Mouse (Mus musculus) v-Abl transformed pro-B cells (cell line): ENCODE measurements at regions not wholly inside any gene's neighbourhood (a gene's known extent, or its start where the extent isn't known, plus 50 kb on each side); places are given as distances from the start of the nearest gene placed in this dataset.

Experiments used
- in situ Hi-C, 2 experiments: fragments of 400-800 bp; cut with MboI; formaldehyde crosslinking; loops; one replicate each; pipeline ENCODE4 v1.15.1; 2025; ENCODE audit not compliant: unreplicated experiment in 2 of 2

DNA sequence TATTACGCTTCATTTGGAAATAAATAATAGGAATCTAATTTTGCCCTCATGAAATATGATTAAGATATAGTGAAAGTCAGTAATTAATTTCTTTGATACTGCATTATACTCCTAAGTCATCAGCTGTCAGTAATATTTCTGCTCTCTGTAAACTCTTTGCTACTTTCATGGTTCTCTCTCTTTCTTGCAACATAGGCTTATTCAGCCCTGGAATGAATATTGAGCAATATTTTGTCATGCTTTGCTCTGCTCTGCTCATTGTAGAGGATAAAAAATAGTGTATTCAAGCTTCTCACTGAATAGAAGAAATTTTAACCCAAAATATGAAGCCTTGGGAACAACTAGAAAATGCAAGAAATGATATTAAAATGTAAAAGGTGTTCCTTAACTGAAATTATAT, 306.1 kb upstream of the C030005K15Rik start:
- in situ Hi-C loops, result no loop called here

DNA sequence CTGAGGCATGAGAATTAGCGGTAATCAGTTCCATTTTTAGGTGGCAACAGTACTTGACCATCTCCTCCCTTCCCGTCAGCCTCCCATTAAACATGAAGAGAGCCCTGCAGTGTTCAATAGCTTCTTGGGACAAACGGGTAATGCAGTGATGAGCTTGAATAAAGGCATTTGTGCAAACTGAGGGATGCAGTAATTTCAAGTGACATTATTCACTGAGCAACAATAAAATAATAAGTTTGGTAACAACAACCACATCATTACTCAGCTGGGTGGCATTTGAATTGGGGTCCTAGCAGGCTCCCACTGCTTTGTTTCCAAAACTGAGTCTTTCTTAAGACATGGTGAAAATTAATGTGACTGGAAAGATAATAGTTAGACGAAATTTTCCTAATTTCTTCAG, 315.2 kb upstream of the C030005K15Rik start:
- in situ Hi-C loops, result no loop called here

DNA sequence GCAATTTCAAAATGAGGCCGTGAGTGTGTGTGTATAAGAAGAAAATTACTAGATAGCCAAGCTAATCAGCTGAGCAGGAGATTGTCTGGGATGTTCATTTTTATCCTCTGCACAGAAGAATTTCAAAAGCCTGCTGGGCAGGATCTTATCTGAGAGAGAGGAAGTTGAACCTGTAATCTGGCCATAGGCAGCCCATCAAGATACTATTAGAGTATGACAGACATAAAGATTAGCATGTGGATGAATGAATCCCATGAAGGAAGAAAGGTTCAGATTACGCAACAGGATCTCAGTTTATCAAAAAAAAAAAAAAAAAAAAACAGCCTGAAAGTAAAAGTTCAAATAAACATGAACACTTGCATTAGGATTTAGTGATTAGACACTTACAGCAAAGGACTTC, 317.3 kb upstream of the C030005K15Rik start:
- in situ Hi-C loops, result no loop called here

DNA sequence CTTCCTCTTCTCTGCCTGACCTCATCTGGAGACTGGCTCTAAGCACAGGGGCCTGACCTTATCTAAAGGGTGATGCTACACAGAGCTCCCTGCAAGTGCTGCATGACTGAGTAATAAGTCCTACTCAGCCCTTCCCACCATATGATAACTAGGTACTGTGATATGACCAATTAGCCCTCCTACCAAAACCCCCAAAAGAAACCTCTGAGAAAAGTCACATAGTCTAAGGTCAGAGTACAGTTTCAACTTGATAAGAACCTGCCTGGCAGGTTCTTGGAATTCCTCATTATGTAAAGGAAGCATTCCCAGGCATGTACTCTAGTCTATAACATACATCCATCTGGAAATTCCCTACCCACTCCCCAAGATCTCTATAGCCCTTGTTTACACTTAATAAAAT, 318.0 kb upstream of the C030005K15Rik start:
- in situ Hi-C loops, result no loop called here

DNA sequence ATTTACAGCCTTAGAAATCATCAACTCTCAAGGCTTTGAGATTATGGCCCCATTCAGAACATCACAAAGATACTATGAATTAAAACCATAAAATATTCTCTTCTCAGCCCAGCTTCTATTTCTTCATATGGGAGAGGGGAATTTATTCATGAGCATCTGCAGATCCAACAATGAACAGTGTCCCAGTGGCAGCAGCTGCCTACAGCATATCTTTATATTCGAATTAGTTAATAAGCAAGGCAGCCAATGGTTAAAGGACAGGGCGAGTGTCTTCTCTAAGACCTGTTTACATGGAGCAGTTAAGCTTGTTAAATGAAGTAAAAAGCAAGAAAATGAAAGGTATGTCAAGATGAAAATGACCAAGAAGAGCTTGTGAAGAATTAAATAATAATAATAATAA, 346.9 kb upstream of the C030005K15Rik start:
- in situ Hi-C loops, result no loop called here

DNA sequence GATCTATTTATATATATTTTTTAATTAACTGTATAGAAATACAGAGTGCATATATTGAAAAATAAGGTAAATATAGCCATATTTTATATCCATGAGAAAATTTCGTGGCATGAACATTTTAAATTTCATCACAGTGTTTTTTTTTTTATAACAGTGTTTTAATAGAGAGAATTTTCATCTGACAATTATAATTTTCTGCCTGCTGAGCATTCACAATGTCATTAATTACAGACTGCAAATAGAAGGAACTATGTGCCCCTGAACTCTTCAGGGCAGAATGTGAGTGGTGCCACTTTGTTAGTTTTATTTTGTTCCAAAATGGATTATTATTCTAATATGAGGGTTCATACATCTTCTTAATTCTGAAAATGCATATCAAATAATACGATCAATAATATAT, 358.3 kb upstream of the C030005K15Rik start:
- in situ Hi-C loops, result no loop called here

DNA sequence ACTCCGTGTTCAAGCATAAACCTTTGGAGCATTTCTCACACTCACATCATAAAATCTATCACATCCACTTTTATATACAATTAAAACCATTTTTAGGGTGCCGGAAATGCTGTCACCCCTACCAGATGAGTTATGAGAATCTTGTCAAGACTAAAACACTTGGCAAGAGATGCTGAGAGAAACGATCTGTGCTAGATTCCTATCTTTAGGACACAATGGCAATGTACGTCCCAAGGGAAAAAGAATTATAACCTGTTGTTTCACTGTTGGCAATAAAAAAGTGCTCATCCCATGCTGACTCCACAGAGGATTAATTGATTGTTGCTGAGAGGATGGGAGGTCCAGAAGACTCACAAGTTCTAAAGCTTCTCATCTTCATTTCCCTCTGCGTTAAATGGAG, 389.7 kb upstream of the C030005K15Rik start:
- in situ Hi-C loops, result no loop called here

DNA sequence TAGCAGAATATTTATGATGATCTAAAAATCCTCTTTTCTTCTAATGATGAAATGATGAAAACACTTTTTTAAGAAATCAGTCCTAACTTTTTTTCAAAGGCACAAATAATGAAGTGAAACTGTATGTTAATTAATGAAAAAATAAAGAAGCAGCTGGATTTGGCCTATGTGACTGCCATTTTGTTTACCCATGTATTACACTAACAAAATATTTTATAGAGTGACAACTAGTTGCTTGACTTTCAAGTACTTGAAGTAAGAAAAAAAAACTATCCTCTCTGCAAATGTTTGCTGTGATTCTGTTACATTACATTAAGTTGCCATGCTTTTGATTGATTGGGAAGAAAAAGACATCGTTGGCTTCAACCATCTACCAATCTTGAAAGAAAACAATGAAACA, 399.2 kb upstream of the C030005K15Rik start:
- in situ Hi-C loops, result no loop called here

DNA sequence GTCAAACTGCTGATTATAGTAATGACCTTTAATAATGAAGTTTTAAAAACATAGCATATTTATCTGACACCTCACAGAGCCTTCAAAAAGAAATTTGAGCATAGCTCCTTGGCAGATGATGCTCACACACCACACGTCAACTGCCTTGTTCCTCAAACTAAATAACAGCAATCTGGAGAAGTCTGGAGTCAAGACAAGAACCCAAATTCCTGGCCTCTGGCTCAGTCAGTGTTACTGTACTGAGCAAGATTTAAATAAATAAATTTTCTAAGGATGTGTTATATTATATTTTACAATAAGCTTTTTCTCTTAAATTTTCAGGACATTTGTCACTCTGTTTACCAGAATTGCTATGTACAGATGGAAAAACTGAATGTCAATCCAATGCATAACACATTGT, 408.5 kb upstream of the C030005K15Rik start:
- in situ Hi-C loops, result no loop called here

DNA sequence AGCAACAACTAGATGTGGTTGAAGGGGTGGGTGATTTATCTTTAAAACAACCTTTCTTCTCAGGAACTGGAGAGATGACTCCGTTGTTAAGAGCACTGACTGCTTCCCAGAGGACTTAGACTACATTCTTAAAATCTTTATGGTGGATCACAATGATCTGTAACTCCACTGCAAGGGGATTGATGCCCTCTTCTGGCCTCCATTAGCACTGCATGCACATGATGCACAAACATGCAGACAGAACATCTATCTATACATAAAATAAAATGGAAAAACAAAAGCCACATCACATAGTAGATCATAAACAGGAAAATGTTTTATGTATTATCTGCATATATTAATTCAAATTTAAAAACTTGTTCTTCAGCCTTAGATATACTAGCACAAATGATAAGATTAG, 419.2 kb upstream of the C030005K15Rik start:
- in situ Hi-C loops, result no loop called here

DNA sequence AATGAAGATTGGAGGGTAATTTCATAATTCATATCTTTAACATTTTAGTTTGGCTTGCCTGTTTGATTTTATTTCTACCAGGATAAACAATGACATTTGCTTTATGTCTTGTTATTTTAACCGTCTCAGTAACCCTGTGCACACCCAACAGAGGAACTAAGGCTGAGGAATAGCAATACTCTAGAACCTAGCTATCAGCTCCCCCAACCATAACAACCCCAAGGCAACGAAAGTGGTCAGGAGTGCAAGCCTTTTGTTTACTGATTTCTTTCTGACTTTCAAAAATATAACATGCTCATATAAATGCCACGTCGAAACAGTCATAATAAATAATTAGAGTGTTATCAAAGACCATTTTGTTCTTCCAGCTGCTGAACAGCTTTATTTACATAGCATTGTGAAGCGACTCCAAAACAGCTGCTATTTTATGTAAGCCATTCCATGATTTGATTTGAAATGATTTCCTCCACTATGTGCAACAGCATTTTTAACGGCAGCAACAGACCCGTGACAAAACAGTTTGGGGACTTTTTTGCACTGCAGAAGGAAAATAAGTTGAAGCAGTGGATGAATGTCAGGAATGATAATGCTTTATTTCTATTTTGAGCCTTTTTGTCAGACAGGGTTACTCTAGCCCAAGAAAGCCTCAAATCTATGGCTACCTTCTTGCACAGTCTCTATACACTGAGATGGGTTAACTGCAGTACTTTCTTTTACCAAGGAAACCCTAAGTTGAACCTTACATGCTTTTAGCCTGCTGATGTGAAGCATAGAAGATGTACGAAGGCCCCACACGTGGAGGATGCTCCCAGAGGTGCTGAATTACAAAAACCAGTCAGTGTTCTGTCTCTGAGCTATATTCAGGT, 420.7 kb upstream of the C030005K15Rik start:
- in situ Hi-C loops, result no loop called here

DNA sequence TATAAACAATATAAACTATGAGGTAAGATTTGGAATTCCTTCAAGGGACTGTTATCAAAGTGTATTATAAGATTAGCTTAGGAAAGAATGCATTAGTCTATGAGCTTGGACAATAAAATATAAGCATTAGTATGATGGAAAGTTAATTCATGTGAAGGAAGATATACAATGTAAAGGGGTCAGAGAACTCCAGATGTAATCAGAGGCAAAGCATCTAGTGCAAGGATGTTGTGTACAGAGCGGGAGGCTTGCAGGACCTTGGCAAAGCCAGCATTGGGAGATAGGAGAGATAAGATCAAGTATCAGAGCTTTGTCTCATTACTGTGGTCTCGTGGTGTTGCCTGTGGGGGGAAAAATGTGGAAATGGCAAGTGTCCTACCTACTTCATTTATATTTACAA, 429.4 kb upstream of the C030005K15Rik start:
- in situ Hi-C loops, result no loop called here

DNA sequence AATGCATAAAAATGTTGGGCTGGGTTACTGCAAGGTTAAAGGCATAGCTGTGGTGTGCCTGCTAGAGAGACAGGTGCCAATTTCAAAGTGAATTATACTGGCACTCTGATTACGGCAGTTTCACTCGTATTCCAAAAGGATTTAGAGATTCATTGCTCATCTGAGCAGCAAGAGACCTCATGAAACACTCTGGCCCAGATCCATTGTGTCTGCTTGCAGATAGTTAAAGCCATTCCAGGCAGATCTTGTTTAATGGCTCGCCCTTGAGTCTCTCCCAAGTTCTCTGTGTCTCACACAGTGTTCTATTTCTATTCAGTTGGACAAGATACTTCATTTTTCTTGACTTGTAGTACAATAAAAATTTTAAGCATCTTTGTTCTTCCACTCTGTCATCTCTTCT, 459.1 kb upstream of the C030005K15Rik start:
- in situ Hi-C loops, result no loop called here

DNA sequence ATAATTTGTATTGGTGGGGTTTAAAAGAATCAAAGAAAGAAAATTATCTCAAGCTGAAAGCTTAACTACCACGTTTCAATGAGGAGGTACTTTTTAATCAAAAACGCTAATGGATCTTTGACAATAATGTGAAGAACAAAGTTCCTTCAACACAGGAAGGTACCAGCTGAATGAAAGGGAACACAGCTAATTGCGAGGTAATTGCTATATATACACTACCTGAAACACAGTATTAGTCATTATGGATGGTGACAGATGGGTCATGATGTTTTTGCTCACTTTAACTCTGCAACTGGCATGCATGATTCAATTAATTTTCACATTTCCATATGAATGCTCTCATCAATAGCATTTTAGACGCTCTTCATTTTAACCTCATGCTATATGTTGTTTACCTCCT, 470.3 kb upstream of the C030005K15Rik start:
- in situ Hi-C loops, result no loop called here

DNA sequence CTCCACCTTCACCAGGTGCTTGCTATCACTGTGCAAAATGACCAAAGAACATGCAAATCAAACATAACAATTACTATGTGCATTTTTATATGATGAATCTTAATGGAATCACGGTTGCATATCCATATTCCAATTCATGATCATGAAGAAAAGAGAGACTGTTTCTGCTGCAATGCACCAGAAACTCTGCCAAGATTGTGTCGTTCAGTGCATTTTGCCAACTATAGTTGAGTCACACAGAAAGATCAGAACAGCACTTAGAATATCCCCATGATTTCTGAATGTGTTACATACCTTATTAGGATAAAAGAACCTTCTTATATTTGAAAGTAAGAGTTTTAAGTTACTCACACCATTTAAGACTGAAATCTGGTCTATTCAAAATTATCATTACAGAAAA, 483.7 kb upstream of the C030005K15Rik start:
- in situ Hi-C loops, result no loop called here

DNA sequence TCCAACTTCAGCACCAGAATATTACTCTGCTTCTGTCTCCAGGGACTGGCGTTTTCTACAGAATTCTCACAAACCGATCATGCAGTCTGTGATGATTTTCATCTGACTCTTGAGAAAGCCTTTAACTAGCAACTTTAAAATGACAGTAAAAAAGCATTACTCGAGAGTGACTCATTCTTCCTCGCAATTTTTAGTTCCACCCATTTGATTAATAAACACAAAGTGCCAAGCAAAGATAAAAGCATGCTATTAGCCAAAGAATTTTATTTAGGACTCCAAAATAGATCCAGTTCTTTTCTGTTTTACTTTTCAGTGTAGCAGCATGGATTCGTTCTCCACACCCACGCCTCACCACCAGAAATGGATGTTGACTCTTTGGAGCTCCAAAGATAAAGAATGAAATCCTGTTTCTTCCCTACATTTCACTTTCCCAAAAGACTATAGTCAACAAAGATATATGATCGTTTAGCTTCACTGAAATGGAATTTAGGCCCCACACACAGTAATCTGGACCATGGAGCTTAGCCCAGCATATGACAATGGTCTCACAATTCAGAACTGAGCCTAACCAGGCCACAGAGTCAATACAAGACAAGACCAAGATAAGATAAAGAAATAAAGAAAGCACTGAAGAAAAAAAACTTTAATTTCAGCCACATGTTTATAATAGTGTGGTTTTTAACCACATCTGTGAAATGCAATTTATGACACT, 486.5 kb upstream of the C030005K15Rik start:
- in situ Hi-C loops, result no loop called here

DNA sequence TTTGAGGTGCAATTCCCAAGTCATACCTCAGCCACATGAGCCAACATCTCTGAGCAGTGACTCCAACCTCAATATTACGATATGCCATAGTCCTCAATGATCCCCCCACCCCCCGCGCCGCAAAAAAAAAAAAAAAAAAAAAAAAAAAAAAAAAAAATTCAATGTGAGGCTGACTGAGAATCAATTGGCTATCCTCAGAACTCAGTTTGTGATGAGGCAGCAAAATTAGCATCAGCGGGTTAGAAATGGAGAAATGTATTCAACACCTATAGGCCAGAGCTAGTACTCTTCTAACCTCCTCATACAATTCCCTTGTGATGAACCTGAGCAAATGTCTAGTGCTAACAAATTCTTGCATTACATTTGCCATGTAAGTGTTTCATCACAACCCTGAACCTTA, 504.5 kb upstream of the C030005K15Rik start:
- in situ Hi-C loops, result no loop called here

DNA sequence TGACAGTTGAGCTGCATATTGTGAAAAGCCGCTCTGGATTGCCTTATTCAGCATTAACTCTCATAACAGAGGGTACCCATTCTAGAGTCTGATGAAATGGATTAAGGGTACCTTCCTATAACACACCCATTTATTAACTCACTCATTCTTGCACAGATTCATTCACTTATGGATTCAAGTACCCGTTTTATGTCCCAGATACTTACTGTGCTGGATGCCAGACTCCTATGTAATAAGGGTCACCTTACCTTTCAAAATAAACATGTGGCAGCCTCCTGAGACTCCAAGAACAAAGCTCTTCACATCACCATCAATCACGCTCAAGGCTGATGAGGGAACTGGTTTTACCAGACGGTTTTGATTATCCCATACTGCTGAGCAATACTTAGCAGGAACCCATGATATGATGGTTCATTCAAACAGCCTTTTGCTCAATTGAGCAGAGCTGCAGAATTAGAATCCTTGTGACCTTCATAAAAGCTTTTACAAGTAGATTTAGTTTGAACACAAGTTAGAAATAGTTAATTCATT, 505.2 kb upstream of the C030005K15Rik start:
- in situ Hi-C loops, result no loop called here

DNA sequence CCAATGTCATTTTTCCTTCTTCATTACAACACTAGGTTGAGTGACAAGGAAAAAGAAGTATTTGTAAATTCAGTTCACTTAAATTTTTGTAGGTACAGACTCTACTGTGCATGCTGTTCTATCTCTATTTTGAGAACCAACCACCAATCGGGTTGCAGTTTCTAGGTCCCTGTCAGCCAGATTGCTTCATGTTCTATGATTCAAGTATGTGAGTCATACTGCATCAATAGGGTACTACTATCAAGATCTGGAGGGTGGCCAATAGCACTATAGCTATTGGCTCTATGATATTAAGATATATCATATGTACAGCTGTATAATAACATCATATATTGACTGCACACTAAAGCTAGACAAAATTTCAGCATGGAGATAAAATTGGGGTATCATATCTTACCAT, 521.8 kb upstream of the C030005K15Rik start:
- in situ Hi-C loops, result no loop called here

DNA sequence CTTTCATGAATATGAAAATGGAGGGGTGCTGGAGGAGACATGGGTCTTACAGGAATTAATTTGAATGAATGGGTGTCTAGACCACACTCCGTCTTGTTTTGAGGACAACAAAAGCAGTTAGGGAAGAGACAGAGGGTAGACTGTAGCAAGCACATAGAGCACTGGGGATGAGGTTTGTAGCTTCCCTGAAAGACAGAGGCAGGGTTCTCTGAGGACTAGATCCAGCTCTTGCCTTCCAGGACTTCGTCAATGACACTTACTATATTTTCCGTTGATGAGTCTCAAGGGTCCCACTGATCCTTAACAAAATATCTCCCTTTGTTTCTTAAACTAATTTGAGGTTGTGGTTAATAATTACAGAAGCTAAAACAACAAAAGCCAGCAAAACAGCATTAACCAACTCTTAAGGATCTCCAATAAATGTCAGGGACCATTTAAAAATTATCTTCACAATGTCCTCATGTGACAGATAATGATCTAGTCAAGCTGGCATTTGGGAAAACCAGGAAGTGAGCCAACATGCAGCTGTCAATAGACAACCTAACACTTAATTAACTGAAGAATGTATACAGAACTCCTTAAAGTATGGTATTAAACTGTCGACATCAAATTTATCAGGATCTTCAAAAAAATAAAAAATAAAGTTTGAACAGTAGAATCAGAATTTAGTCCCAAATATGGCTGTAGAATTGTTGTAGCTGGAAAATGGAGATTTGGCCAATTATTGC, 531.6 kb upstream of the C030005K15Rik start:
- in situ Hi-C loops, result no loop called here

DNA sequence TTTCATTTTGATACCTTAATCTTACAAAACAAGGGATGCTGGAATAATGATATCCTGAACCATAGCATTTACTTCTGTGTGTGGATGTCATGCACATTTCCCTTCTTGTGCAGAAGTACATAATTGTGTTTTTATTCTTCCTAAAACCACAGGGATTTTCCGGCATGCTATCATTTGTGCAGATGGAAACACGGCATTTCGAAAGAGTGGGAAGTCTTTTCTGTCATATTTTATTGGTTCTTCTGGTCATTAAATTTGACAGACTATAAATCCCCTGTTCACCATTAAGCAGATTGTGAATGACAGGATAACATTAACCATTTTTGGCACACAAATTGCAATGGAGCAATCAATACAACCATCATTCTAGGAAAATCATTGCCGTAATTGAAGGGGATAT, 532.7 kb upstream of the C030005K15Rik start:
- in situ Hi-C loops, result no loop called here
